Mouse (Mus musculus) hindbrain, embryonic 11.5 days (tissue): ENCODE measurements around the gene Gm1043. TPM values are rescaled to one million over a fixed set of nuclear protein-coding genes. Genes with fewer than 3 reads are reported as not detected.

Source experiments
- ATAC-seq: fragments of 200-750 bp; cut with Nextera tagmentation; 2 replicates; pipeline ENCODE4 v1.8.0; 2017; ENCODE audit warnings: mild to moderate bottlenecking, moderate TSS enrichment, moderate library complexity; ENCODE audit not compliant: low FRiP score
- DNase-seq: peaks from one replicate; pipeline ENCODE4 v3.0.0-alpha.2; 2015; ENCODE audit warnings: low spot score
- H3K27ac ChIP-seq: fragments of 300-500 bp; sonication (generic); 2 replicates; pipeline ENCODE4 v1.5.1; 2014; ENCODE audit warnings: mild to moderate bottlenecking, low read depth, low read length
- H3K27me3 ChIP-seq: fragments of 300-500 bp; sonication (generic); 2 replicates; pipeline ENCODE4 v1.6.1; 2014; ENCODE audit warnings: mild to moderate bottlenecking, low read length, moderate library complexity, mixed read lengths; ENCODE audit not compliant: control insufficient read depth, insufficient read depth
- H3K36me3 ChIP-seq: fragments of 300-500 bp; sonication (generic); 2 replicates; pipeline ENCODE4 v1.6.1; 2014; ENCODE audit warnings: mild to moderate bottlenecking, low read length, moderate library complexity, mixed read lengths; ENCODE audit not compliant: control insufficient read depth, insufficient read depth
- H3K4me1 ChIP-seq: fragments of 300-500 bp; sonication (generic); replicated peaks from 2 replicates; pipeline ENCODE4 v1.6.1; 2014; ENCODE audit warnings: low read length, mixed read lengths; ENCODE audit not compliant: control insufficient read depth, insufficient read depth
- H3K4me2 ChIP-seq: fragments of 300-500 bp; sonication (generic); replicated peaks from 2 replicates; pipeline ENCODE4 v1.6.1; 2014; ENCODE audit warnings: mild to moderate bottlenecking, low read depth, low read length
- H3K4me3 ChIP-seq: fragments of 300-500 bp; sonication (generic); 2 replicates; pipeline ENCODE4 v1.5.1; 2014; ENCODE audit warnings: low read depth, low read length
- H3K9ac ChIP-seq: fragments of 300-500 bp; sonication (generic); 2 replicates; pipeline ENCODE4 v1.6.1; 2014; ENCODE audit warnings: low read depth, low read length
- H3K9me3 ChIP-seq: fragments of 300-500 bp; sonication (generic); 2 replicates; pipeline ENCODE4 v1.6.1; 2016; ENCODE audit warnings: low read length; ENCODE audit not compliant: control insufficient read depth
- WGBS: fragments of 180-500 bp; shearing (Covaris S2); extraction: QIAGEN DNeasy Blood & Tissue Kit; methylation state at CpG from one replicate; pipeline ENCODE4 v1.1.7; 2014; 5-methylcytosine and 5-hydroxymethylcytosine counted together
- polyA plus RNA-seq: library from polyadenylated mRNA; unstranded; fragments of >200 nt; fragmentation: Nextera tagmentation; extraction: Ambion mirVana; gene quantifications from 2 replicates; pipeline ENCODE4 v1.2.1, GENCODE M21; 2014

Gm1043 gene
- polyA plus RNA-seq, 1 experiment from 2014 or later, result 0.09 TPM

DNA sequence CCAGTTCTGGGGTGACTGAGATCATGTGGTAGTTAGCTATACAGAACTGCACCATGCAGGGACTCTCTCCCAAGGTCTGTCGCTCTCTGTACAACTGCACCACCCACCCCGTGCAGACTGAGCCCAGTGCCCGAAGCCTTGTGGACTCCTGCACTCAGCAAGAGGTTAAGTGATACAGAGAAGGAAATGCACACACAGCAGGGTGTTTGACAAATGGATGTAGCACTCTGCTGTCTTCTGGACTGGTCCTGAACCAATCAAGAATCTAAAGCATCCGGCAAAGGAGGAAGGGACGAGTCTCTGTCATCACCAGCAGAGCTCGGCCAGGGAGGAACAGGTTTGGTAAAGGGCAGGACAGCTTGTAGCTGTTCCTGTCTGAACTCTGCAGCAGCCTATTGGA lies 12.4 kb downstream of the Gm1043 start:
- no peak overlapping the region for H3K27ac ChIP-seq
- no peaks in the 10 kb centered on the region for H3K4me1 ChIP-seq
- no peak for ATAC-seq
- H3K4me3 ChIP-seq, result no peak overlapping the region
- H3K27me3 ChIP-seq, result peaks cover 3% of the 10 kb centered on the region; the same call in 1 of the 2 replicates
- no peaks in the 10 kb centered on the region for H3K9me3 ChIP-seq
- no peak overlapping the region for H3K9ac ChIP-seq
- no peak overlapping the region for H3K4me2 ChIP-seq
- WGBS, result 42% methylated on average over 6 of the region's 6 CpGs
- no peaks in the 10 kb centered on the region for H3K36me3 ChIP-seq
- DNase-seq, result no peak

DNA sequence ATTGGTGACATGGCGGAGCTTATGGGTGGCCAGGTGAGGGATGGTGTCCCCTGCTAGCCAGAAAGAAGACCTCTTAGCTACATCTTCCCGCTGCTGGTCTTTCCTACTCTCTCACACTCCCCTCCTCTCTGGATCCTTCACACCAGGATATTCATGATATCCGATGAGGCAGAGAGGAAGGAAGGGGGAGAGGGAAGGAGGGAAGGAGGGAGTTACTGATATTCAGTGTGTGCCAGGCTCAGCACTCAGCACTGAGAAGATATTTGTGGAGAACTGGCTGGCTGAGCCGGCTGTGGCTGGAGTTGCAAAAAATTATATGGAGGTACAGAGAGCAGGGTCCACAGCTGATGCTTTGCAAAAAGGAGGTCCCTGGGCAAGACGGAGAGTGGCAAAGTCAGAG lies 15.6 kb downstream of the Gm1043 start:
- WGBS, result 75% methylated on average over 5 of the region's 5 CpGs
- no peak overlapping the region for H3K27ac ChIP-seq
- no peak overlapping the region for H3K4me2 ChIP-seq
- no peak for ATAC-seq
- no peak overlapping the region for H3K9ac ChIP-seq
- no peaks in the 10 kb centered on the region for H3K9me3 ChIP-seq
- no peak for DNase-seq
- no peaks in the 10 kb centered on the region for H3K36me3 ChIP-seq
- H3K4me1 ChIP-seq, result no peaks in the 10 kb centered on the region
- no peak overlapping the region for H3K4me3 ChIP-seq
- no peaks in the 10 kb centered on the region for H3K27me3 ChIP-seq

- Histone ChIP-seq H3K27ac (no peak overlapping the region), H3K4me3 (no peak overlapping the region), H3K4me2 (no peak overlapping the region), H3K27me3 (no peaks in the 10 kb centered on the region), H3K9me3 (no peaks in the 10 kb centered on the region), H3K9ac (no peak overlapping the region), H3K36me3 (no peaks in the 10 kb centered on the region), H3K4me1 (no peaks in the 10 kb centered on the region)
- no peak for ATAC-seq
- no peak for DNase-seq
- 83% methylated on average over 15 of the region's 15 CpGs for WGBS
Observed at GRCm38 (mm10) chr5:37101631-37102030, 16.5 kb downstream of the Gm1043 start.

- H3K27ac ChIP-seq, result no peak overlapping the region
- H3K4me2 ChIP-seq, result no peak overlapping the region
- no peaks in the 10 kb centered on the region for H3K4me1 ChIP-seq
- no peak overlapping the region for H3K9ac ChIP-seq
- H3K9me3 ChIP-seq, result no peaks in the 10 kb centered on the region
- WGBS, result 57% methylated on average over 6 of the region's 6 CpGs
- no peak overlapping the region for H3K4me3 ChIP-seq
- no peaks in the 10 kb centered on the region for H3K27me3 ChIP-seq
- DNase-seq (no peak), ATAC-seq (no peak)
- no peaks in the 10 kb centered on the region for H3K36me3 ChIP-seq
Observed at GRCm38 (mm10) chr5:37102056-37102455, 16.9 kb downstream of the Gm1043 start.

GRCm38 (mm10) chr5:37105531-37106456 lies 20.6 kb downstream of the Gm1043 start:
- no peaks in the 10 kb centered on the region for H3K4me1 ChIP-seq
- H3K4me2 ChIP-seq, result no peak overlapping the region
- 83% methylated on average over 23 of the region's 23 CpGs for WGBS
- H3K9me3 ChIP-seq, result no peaks in the 10 kb centered on the region
- DNase-seq (no peak), ATAC-seq (no peak)
- no peak overlapping the region for H3K27ac ChIP-seq
- H3K27me3 ChIP-seq, result no peaks in the 10 kb centered on the region
- H3K36me3 ChIP-seq, result no peaks in the 10 kb centered on the region
- no peak overlapping the region for H3K9ac ChIP-seq
- H3K4me3 ChIP-seq, result no peak overlapping the region

GRCm38 (mm10) chr5:37107111-37107510 lies 21.9 kb downstream of the Gm1043 start:
- no peak overlapping the region for H3K27ac ChIP-seq
- no peak for DNase-seq
- H3K4me1 ChIP-seq, result no peaks in the 10 kb centered on the region
- H3K9ac ChIP-seq, result no peak overlapping the region
- no peak for ATAC-seq
- H3K4me3 ChIP-seq, result no peak overlapping the region
- 71% methylated on average over 5 of the region's 5 CpGs for WGBS
- no peaks in the 10 kb centered on the region for H3K27me3 ChIP-seq
- H3K4me2 ChIP-seq, result no peak overlapping the region
- H3K9me3 ChIP-seq, result no peaks in the 10 kb centered on the region
- no peaks in the 10 kb centered on the region for H3K36me3 ChIP-seq

- no peaks in the 10 kb centered on the region for H3K27me3 ChIP-seq
- 92% methylated on average over 6 of the region's 6 CpGs for WGBS
- no peak overlapping the region for H3K27ac ChIP-seq
- H3K36me3 ChIP-seq, result no peaks in the 10 kb centered on the region
- H3K9me3 ChIP-seq, result no peaks in the 10 kb centered on the region
- H3K4me3 ChIP-seq, result no peak overlapping the region
- DNase-seq (no peak), ATAC-seq (no peak)
- H3K4me2 ChIP-seq, result no peak overlapping the region
- no peaks in the 10 kb centered on the region for H3K4me1 ChIP-seq
- no peak overlapping the region for H3K9ac ChIP-seq
Observed at GRCm38 (mm10) chr5:37107611-37108010, 22.4 kb downstream of the Gm1043 start.

DNA sequence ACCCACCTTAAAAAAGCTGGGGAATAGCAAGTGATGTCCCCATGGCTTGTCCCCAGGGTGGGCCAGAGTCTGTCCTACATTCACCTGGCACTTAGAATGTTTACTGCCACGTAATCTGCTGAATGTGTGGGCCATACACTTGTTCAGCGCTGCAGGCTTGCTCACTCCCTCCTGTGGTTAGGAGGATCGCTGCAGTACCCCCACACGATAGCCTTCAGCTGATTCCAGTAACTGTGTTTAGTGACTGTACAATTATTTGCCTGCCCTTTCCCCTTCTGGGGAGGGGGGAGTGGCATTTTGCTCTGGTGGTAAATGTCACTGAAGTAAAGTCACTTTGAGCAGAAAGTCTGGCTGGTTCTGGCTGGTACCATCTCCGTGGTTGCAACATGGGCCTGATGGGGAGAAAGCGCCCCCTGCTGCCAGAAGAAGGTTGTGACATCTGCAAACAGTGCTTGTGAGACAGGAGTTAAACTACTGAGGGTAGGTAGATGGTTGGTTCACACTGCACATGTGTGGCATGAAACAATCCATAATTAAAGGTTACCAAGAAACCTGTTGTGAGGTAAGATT lies 24.2 kb downstream of the Gm1043 start:
- Histone ChIP-seq H3K27me3 (no peaks in the 10 kb centered on the region), H3K4me1 (no peaks in the 10 kb centered on the region), H3K9me3 (no peaks in the 10 kb centered on the region), H3K9ac (no peak overlapping the region), H3K4me3 (no peak overlapping the region), H3K27ac (no peak overlapping the region), H3K36me3 (no peaks in the 10 kb centered on the region), H3K4me2 (no peak overlapping the region)
- DNase-seq (peak; percentile 83), ATAC-seq (no peak)
- 38% methylated on average over 6 of the region's 6 CpGs for WGBS

DNA sequence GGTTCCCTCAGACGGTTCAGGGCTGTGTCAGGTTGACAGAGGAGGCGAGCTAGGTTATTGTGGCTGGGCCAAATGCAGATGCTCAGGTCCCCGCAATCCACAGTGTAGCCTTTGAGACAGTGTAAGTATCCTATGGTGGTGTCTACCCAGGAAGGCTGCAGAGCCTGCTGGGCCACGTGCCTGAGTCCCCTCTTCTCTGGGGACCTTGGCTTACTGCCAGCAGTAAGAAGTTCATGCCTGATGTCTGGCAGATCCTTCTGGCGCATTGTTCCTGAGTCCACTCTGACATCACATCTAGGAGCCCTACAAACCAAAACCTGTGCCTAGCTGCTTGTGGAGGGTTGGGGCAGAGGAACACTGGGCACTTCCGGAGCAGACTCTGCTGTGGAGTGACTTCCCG lies 27.2 kb downstream of the Gm1043 start:
- Histone ChIP-seq H3K9ac (no peak overlapping the region), H3K27me3 (no peaks in the 10 kb centered on the region), H3K4me1 (no peaks in the 10 kb centered on the region), H3K27ac (no peak overlapping the region), H3K36me3 (no peaks in the 10 kb centered on the region), H3K4me2 (no peak overlapping the region), H3K4me3 (no peak overlapping the region), H3K9me3 (no peaks in the 10 kb centered on the region)
- WGBS, result 82% methylated on average over 7 of the region's 7 CpGs
- ATAC-seq (no peak), DNase-seq (no peak)
